Mouse (Mus musculus): ENCODE data around the gene Rps29.

GRCm38 (mm10) chr12:69143460-69143859 is 15.5 kb downstream of the Rps29 start:
- TF ChIP-seq CTCF (IDR thresholded peaks at IDR 0.05; ENCODE audit: low read depth) (no peak), EP300 (IDR thresholded peaks at IDR 0.05; ENCODE audit: low read depth) (no peak)
